Mouse (Mus musculus) hindbrain, embryonic 15.5 days (tissue): ENCODE data around the gene Crtap. TPM values are rescaled to one million over a fixed set of nuclear protein-coding genes. Genes with fewer than 3 reads are reported as not detected.
A peak's percentile ranks its signal among the peaks of the same experiment; 100 is the strongest.
"Not testable (repeated sequence)": the region's sequence is repeated elsewhere in the genome, so short reads cannot be mapped to it uniquely, and the experiment has no call there.

Experiments
- ATAC-seq: fragments of 200-750 bp; cut with Nextera tagmentation; 2 replicates; pipeline ENCODE4 v1.8.0; 2017; ENCODE audit warnings: low read depth, moderate number of reproducible peaks, moderate TSS enrichment; ENCODE audit not compliant: low FRiP score
- H3K27ac ChIP-seq: fragments of 300-500 bp; sonication (generic); replicated peaks from 2 replicates; pipeline ENCODE4 v1.5.1; 2015; ENCODE audit warnings: mild to moderate bottlenecking, inconsistent platforms
- H3K27me3 ChIP-seq: fragments of 300-500 bp; sonication (generic); 2 replicates; pipeline ENCODE4 v1.6.1; 2015; ENCODE audit warnings: control low read depth, inconsistent platforms
- H3K36me3 ChIP-seq: fragments of 300-500 bp; sonication (generic); 2 replicates; pipeline ENCODE4 v1.6.1; 2015; ENCODE audit warnings: control low read depth, inconsistent platforms
- H3K4me1 ChIP-seq: fragments of 300-500 bp; sonication (generic); replicated peaks from 2 replicates; pipeline ENCODE4 v1.6.1; 2015; ENCODE audit warnings: control low read depth, inconsistent platforms
- H3K4me2 ChIP-seq: fragments of 300-500 bp; sonication (generic); 2 replicates; pipeline ENCODE4 v1.6.1; 2015; ENCODE audit warnings: moderate library complexity, mild to moderate bottlenecking, inconsistent platforms
- H3K4me3 ChIP-seq: fragments of 300-500 bp; sonication (generic); 2 replicates; pipeline ENCODE4 v1.5.1; 2015; ENCODE audit warnings: mild to moderate bottlenecking, inconsistent platforms
- H3K9ac ChIP-seq: fragments of 300-500 bp; sonication (generic); 2 replicates; pipeline ENCODE4 v1.6.1; 2015; ENCODE audit warnings: inconsistent platforms
- H3K9me3 ChIP-seq: fragments of 300-500 bp; sonication (generic); 2 replicates; pipeline ENCODE4 v1.6.1; 2016; ENCODE audit warnings: control low read depth, inconsistent platforms
- WGBS: fragments of 180-500 bp; shearing (Covaris S2); methylation state at CpG from one replicate; pipeline ENCODE4 v1.1.7; 2015; 5-methylcytosine and 5-hydroxymethylcytosine counted together
- polyA plus RNA-seq: library from polyadenylated mRNA; unstranded; fragments of >200 nt; fragmentation: Nextera tagmentation; extraction: Ambion mirVana; gene quantifications from 2 replicates; pipeline ENCODE4 v1.2.1, GENCODE M21; 2015

The Crtap gene
- polyA plus RNA-seq, 1 experiment from 2014 or later, result 32.0 TPM

DNA sequence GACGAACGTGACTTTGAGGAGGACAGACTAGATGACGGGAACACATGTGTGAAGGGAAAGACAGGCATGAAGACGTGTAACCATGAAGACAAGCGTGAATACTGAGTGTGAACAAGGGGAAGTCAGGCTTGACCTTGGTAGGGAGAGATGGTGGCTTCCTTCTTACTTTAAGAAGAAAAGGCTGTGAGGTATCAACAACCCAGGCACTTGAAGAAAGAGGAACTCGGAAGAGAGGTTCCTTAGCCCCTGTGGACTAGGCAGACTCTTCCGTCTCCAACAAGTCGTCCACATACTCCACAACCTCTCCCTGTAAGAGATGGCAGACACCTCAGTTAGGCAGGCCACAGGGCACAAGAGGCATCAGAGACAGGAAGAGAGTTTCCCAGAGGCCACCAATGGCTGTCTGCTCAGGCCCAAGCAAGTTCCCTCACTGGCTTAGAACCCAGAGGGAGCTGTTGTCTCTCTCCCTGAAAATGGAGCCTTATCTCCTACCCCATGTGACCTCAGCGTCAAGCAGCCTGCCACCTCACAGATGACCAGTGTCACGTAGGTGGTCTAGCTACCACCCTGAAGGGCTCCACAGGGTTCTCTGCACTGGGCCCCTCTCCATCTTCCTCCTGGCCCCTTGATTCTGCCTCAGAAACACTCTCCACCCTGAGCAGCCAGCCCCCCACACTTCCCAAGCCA, 15.1 kb downstream of the Crtap start:
- WGBS, result 92% methylated on average over 10 of the region's 10 CpGs
- H3K4me3 ChIP-seq, result no peak overlapping the region
- ATAC-seq, result no peak

DNA sequence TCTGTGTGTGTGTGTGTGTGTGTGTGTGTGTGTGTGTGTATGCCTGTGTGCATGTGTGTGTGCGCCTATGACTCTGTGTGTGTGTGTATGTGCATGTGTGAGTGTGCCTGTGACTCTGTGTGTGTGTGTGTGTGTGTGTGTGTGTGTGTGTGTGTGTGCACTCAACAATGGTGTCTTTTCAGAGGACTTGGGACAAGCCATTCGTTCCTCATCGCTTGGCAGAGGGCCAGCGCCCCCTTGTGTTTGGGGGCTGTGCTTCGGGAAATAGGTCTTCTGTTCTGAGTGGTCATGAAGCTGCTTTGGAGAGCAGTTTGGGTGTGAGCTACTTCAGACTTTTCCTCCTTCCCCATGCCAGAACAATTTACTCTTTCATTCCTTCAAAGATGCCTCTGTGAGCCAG, 18.8 kb downstream of the Crtap start:
- not testable (repeated sequence) for H3K9ac ChIP-seq, H3K4me2 ChIP-seq, ATAC-seq, H3K36me3 ChIP-seq, H3K4me1 ChIP-seq, H3K9me3 ChIP-seq, H3K4me3 ChIP-seq, H3K27ac ChIP-seq, H3K27me3 ChIP-seq
- WGBS, result 28% methylated on average over 5 of the region's 5 CpGs

More for the DNA sequence above, 15.1 kb downstream of the Crtap start:
- Histone ChIP-seq H3K4me1 (no peaks in the 10 kb centered on the region), H3K36me3 (0 out of 2 replicates have a peak, but pooled peaks cover 3% of the 10 kb centered on the region), H3K27ac (no peak overlapping the region), H3K9ac (no peak overlapping the region), H3K27me3 (no peaks in the 10 kb centered on the region), H3K9me3 (no peaks in the 10 kb centered on the region), H3K4me2 (no peak overlapping the region)

DNA sequence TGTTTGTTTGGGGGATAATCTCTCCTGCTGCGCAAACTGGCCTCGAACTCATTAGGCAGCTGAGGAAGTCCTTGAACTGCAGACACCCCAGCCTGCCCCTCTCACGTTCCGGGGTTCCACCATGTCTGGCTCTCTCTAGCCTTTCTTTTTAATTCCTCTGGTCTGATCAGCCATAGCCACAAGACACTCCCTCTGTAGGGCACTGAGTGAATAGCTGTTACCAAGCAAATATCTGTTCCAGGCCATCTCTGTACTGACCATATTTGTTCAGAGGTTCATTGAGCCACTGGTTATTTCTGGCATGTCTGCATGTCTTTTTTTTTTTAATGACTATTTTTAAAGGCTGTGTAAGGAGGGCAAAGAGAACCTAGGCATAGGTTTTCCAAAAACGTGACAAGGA, 21.1 kb downstream of the Crtap start:
- not testable (repeated sequence) for H3K36me3 ChIP-seq, H3K27me3 ChIP-seq, H3K27ac ChIP-seq, H3K4me1 ChIP-seq, H3K9ac ChIP-seq, ATAC-seq, H3K9me3 ChIP-seq, H3K4me3 ChIP-seq
- WGBS, result 61% methylated on average over 5 of the region's 5 CpGs
- H3K4me2 ChIP-seq, result 0 out of 2 replicates have a peak overlapping the region, but pooled peaks have one; percentile 96

DNA sequence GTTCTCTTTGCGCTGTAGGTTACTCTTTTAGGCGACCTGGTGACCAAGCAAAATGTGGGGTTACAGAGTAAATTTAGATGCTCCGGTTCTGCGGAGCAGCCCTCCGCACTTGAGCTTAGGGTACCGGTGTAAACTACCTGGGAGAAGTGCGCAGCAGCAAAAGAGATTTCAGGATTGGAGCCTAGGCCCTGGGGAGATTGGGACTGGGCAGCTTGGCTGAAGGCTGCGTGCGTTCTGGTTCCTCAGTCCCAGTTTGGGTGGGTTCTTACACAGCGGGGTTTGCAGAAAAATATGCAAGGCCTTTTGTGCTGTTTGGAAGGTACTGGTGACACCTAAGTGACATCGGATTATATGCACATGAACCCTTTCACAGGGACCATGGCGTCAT, 22.0 kb downstream of the Crtap start:
- H3K9me3 ChIP-seq, result no peaks in the 10 kb centered on the region
- H3K36me3 ChIP-seq, result 0 out of 2 replicates have a peak, but pooled peaks cover 2% of the 10 kb centered on the region
- peak overlapping the region; percentile 96 for H3K4me2 ChIP-seq
- peak overlapping the region; percentile 52; the same call in 1 of the 2 replicates for H3K27ac ChIP-seq
- H3K4me1 ChIP-seq, result peaks cover 4% of the 10 kb centered on the region
- peak; percentile 46 for ATAC-seq
- 13% methylated on average over 12 of the region's 12 CpGs for WGBS
- H3K4me3 ChIP-seq, result peak overlapping the region; percentile 43
- H3K27me3 ChIP-seq, result no peaks in the 10 kb centered on the region
- H3K9ac ChIP-seq, result peak overlapping the region; percentile 57

DNA sequence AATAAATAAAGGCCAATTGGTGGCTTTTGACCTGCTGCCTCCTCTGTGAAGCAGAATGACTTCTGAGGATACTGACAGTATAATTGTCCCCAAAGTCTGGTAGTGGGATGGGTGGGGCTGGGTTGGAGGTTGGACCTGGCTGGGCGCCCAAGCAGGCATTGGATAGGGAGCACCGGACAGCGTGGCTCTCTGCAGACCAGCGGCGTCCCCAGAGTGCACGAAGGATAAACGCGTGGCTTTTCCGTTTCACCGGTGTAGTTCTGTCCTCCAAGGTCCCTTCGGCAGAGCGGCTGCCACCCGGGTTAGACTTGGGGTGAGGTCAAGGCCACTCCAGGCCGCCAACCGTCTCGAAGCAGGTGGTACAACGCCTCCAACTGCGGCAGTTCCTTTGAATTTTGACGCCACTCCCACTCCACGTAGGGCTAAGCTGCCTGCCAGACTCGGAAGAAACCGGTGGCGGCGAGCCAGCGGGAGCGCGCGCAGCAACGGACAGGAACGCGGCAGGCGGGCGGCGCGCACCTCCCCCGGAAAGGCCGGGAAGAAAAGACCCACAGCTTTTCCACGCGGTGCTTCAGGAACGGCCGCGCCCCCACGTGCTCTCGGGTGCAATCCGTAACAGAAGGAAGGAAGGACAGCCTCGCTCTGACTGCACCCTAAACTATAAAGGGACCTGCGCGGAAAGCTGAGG, 22.5 kb downstream of the Crtap start:
- Histone ChIP-seq H3K4me2 (peak overlapping the region; percentile 96), H3K9ac (peak overlapping the region; percentile 57), H3K9me3 (no peaks in the 10 kb centered on the region), H3K36me3 (no peaks in the 10 kb centered on the region), H3K27me3 (no peaks in the 10 kb centered on the region), H3K27ac (peak overlapping the region; percentile 52), H3K4me3 (peak overlapping the region; percentile 43), H3K4me1 (peaks cover 4% of the 10 kb centered on the region)
- 1% methylated on average over 48 of the region's 48 CpGs for WGBS
- ATAC-seq, result peak; percentile 89

DNA sequence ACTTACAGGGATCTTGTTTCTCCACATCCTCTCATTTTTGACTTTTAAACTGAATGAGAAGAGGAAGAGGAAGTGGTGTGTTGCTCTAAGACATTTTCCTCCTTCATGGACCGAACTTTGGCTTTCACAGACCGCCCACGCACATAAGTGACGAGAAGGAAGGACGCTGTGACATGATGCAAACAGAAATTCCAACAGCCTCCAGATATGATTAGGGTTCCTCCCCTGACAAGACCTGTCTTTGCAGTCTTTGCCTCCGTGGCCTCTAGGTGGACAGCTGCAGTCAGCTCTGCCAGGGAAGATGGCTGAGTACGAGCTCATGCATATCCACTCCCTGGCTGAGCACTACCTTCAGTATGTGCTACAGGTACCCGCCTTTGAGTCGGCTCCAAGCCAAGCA, 60.6 kb downstream of the Crtap start, which contains the start of gene Bcl2a1c:
Gene Bcl2a1c (plus strand): TSS at position 281 of the 400 bp plus-strand sequence.
- H3K4me1 ChIP-seq, H3K27ac ChIP-seq, H3K4me2 ChIP-seq, H3K36me3 ChIP-seq, H3K27me3 ChIP-seq, H3K4me3 ChIP-seq, ATAC-seq, H3K9ac ChIP-seq, H3K9me3 ChIP-seq: not testable (repeated sequence)
- WGBS, result 87% methylated on average over 9 of the region's 9 CpGs

DNA sequence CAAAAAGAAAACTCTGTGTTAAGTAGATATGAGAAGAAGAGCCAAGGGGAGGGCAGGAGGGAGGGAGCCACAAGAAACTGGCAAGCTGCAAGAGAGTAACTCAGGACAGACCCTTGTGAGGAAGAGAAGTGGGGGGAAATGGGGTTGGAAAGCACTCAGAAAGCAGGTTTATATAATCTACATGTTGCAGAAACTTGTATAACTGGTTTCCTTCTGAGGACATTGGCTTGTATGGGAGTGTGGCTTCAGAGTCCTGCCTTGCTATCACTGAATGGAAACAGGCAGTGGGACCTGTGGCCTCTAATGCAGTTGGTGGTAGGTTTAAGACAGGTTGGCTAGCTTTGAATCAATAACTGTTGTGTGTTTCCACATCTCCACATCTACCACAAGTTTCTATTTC, 62.1 kb downstream of the Crtap start:
- not testable (repeated sequence) for H3K9me3 ChIP-seq, ATAC-seq, H3K9ac ChIP-seq, H3K4me3 ChIP-seq, H3K27me3 ChIP-seq, H3K4me2 ChIP-seq, H3K36me3 ChIP-seq, H3K4me1 ChIP-seq, H3K27ac ChIP-seq

DNA sequence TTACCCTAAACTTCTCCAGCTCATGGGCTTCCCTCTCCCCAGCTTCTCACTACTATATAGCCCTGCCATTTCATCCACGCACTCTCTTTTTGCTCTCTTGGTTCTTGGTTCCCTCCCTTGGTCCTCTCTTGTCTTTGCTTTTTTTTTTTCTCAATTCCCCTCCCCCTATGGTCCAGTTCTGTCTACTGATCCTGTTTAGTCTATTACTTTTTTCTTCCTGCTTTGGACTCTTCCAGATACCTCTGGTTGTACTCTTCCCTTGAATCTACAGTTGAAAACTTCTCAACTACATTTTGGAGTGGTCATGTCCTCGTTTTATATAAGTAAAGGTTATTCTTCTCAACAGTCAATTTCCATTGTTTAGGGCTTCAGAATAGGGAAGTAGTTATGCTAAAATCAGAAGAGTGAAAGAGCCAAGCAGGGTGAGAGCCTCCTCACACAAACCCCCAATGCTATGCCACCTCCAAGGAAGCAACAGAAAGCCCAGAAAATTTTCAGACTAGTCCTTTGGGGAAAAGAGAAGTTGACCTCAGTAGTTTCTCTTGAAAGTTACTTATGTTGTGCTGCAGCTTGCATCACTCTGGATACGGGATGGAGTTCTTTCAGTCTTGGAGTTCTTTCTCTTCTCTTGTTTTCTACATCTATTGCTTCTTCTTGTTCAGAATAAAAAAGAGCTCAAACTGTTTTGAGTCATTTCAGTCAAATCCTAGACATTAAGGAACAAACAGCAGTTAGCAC, 64.3 kb downstream of the Crtap start:
- Histone ChIP-seq H3K4me3 (no peak overlapping the region), H3K27ac (no peak overlapping the region), H3K9me3 (no peaks in the 10 kb centered on the region), H3K4me2 (no peak overlapping the region), H3K36me3 (no peaks in the 10 kb centered on the region), H3K9ac (no peak overlapping the region), H3K4me1 (no peaks in the 10 kb centered on the region), H3K27me3 (no peaks in the 10 kb centered on the region)
- ATAC-seq, result no peak
- WGBS, result 73% methylated on average over 3 of the region's 3 CpGs

Other genes with a start within 250 kb of the Crtap start
- not detected in 2 replicates for gene Bcl2a1c, start 60.5 kb downstream of the Crtap start, polyA plus RNA-seq
- 31.7 and 32.2 TPM in 2 replicates for gene Glb1, start 10.4 kb upstream of the Crtap start, polyA plus RNA-seq
- gene Tmppe, start 10.4 kb upstream of the Crtap start, polyA plus RNA-seq, result 10.1 and 10.6 TPM in 2 replicates
- gene Ccr4, start 114.2 kb upstream of the Crtap start, polyA plus RNA-seq, result not detected in 2 replicates
- gene C130032M10Rik, start 125.0 kb upstream of the Crtap start, polyA plus RNA-seq, result not detected in 2 replicates
- gene Trim71, start 173.7 kb upstream of the Crtap start, polyA plus RNA-seq, result 0.26 and 0.32 TPM in 2 replicates
- gene Cnot10, start 249.5 kb upstream of the Crtap start, polyA plus RNA-seq, result 50.2 and 53.2 TPM in 2 replicates